Mouse (Mus musculus) olfactory bulb, adult 2 months (tissue): ENCODE data around the gene Ttbk1.

ENCODE experiments used
- CTCF ChIP-seq: fragments of 200-500 bp; IDR thresholded peaks from 2 replicates; pipeline ENCODE4 v1.5.1; 2012; ENCODE audit warnings: low read depth, mild to moderate bottlenecking, low read length, moderate library complexity; ENCODE audit not compliant: insufficient read depth
- POLR2A ChIP-seq: fragments of 200-500 bp; IDR thresholded peaks from 2 replicates; pipeline ENCODE4 v1.6.1; 2012; ENCODE audit warnings: mild to moderate bottlenecking, low read depth, low read length, moderate library complexity; ENCODE audit not compliant: insufficient read depth

DNA sequence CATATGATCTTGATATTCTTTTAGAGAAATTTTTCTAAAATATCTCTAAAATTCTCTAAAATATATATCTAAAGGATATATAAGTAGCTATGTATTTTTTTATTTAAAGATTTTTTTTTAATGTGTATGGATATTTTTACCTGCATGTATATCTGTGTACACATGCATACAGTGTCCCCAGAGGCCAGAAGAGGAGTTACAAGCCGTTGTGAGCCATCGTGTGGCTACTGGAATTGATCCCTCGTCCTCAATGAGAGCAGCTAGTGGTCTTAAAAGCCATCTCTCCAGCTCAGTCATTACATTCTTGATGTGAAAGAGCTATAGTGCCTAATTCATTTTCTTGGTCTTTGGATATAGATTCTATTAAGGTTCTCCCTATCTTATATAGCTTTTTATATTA lies 79.0 kb downstream of the Ttbk1 start:
- TF ChIP-seq POLR2A, result no peak
- no peak for TF ChIP-seq CTCF
